Mouse (Mus musculus) adipocyte (in vitro differentiated cells): ENCODE data around the gene Cadm1.

ENCODE experiments used
- DNase-seq: peaks from one replicate; pipeline ENCODE4 v3.0.0-alpha.2; 2016; ENCODE audit warnings: low spot score

The Cadm1 gene

DNA sequence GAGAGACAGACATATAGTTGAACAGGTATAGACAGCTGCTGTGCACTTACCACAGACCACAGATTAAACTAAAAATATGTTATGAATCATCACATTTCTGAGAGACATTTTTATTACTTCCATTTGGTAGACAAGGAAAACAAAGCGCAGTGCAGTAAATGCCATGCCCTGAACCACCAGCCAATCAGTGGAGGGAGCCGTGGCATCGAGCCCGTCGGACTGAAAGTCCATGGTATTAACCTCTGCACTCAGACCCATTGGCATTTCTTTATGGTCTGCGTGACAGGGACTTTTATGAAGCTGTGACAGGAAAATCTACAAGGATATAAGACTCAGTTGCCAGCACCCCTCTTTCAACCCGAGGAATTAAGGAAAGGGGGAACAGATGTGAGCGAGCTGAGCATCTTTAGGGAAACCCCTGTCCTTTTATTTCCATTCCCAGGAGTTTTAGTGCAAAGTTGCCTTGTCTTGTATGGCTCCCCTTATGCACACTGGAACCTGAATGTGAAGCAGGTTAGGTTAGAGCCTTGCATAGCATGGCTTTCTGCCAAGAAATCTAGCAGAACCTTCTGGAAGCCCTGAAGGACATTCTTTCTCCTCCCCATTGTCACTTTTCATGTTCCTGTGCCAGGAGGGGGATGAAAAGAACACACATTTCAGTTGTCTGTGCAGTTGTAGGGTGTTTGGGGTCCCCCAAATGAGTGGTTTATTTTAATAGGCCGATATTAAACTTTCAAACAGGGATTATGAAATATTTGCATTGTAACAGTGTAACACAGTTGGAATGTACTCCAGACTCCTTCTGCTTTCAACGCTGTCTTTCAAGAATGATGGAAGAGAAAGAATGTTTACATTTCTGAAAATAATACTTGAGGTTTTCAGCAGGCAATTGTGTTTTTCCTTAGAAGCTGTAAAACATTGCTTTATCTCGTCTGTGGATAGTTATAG is 145.1 kb downstream of the Cadm1 start:
- no peak for DNase-seq

- no peak for DNase-seq
These were observed 156.9 kb downstream of the Cadm1 start for GRCm38 (mm10) chr9:47686881-47687280.

DNA sequence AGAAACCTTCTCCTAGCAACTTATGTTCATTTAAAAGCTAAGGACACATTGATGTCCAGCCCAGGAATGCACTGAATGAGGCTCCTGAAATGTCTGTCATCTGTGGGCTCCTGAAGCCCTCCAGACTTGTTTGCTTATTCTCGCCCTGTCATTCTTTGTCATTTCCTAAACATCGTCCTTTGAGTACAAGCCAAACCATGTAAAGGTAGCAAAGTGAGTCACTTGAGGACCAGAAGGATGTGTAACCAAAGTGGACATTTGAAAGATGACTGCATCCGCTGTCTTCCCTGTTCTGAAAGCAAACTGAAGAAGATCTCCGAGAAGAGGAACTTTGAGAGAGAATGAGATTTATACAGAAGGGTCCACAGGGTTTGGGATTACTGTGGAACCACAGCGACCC is 157.6 kb downstream of the Cadm1 start:
- DNase-seq = no peak

DNA sequence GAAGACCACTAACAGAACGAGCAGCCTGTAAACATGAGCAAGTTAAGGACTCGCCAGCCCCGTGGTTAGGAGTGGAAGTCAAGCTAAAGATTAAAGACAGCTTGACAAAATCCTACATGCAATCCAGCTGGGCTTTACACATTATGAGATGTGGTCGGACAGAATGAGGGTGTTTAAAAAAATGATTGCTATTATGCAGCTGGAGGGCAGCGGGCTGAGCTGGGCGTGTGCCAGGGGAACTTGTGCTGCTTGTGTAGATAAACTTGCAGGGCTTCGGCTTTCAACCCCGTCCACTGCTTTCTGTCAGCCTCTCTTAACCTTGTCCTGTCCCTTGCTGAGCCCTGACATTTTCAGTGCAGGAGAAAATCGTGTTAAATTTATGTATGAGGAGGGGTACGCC is 158.3 kb downstream of the Cadm1 start:
- no peak for DNase-seq

DNA sequence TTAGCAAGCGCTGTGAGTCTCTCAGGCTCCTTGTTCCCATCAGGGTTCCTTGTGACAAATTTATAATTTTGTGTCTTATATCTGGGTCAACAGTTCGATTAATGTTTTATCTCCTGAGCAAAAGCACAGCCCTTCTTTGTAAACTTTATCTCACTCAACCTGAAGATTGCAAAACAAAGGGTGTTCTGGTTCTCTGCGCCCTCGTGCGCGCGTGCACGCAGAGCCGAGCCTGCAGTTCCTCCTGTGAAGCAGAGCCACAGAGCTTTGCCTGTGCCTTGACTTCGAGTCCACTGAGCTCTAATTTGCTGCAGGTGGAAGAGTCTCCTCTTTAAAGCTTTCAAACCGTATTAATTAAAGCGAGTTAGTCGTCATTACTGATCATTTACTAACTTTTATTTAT is 162.9 kb downstream of the Cadm1 start:
- no peak for DNase-seq

DNA sequence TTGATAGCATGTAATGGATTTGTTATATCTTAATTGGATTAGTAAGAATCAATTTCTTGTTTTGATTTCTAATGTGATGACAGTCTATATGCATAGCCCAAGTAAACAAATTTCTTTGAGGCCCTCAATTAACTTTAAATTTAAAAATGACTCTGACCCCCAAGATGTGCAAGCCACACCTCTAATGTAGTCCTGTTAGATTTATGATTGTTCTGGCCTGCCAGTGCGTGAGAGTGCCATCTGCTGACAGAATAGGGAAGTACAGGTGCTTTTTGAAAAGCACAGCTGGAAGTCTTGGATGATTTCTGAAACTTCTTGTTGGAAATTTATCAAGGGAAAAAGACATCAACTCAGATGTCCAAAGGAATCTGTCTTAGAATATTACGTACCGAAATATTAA is 169.1 kb downstream of the Cadm1 start:
- peak; percentile 61 for DNase-seq

GRCm38 (mm10) chr9:47700021-47700420 is 170.0 kb downstream of the Cadm1 start:
- no peak for DNase-seq

- no peak for DNase-seq
These were observed 173.3 kb downstream of the Cadm1 start for GRCm38 (mm10) chr9:47703026-47703876.

GRCm38 (mm10) chr9:47706341-47706740 is 176.4 kb downstream of the Cadm1 start:
- no peak for DNase-seq

DNA sequence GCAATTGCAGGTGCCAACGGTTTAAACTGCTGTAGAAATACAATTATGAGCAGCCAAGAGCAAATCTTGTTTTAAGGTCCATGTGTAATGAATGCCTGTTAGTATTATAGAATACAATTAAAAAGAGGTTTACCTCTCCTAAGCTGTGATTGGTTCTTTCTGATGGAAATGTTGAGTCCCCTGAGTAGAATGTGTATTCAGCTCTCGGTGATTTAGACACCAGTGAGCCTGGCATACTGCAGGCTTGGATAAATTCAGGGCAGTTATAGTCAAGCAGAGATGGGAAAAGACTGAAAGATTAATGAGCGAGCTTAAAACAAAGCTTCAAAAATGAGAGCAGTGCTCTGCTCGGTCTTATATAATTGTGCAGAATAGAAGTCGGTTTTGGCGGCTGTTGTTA is 177.4 kb downstream of the Cadm1 start:
- DNase-seq = no peak

GRCm38 (mm10) chr9:47708299-47708698 is 178.3 kb downstream of the Cadm1 start:
- peak; percentile 32 for DNase-seq

- no peak for DNase-seq
These were observed 181.0 kb downstream of the Cadm1 start for GRCm38 (mm10) chr9:47710946-47711345.

DNA sequence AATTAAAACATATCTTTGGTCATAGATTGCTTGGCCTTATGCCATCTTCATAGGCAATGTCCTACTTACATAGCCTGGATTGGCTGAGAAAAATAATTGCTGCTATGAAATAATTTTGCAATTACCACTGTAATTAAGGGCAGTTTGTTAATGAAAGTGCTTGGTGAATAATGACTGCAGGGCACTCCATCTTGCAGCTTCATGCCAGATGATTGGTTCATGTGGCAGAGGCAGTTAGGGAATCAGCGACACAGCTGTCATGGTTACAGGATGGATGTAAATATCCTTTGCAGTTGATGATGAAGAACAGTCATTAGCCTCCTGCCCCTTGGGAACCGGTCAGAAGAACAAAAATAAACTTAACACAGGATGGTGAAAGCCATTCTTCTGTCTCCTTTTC is 184.6 kb downstream of the Cadm1 start:
- DNase-seq = no peak

DNA sequence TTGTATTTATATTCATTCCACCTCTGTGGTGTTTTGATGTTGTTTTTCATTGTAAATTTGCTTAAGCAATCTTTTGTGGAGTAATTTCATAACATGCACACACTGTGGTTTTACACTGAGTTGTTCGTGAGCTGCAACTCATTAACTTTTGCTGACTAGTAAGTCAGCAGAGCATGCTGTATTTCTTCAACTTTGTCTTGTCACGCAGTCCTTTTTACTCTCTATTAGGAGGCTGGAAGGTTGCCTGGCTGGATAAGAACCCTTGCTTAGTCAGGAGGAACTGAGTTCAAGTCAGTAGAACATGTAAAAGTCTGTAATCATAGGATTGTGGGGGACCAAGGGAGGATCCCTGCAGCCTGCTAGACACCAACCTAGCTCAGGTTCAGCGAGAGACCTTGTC is 185.4 kb downstream of the Cadm1 start:
- DNase-seq = no peak

DNA sequence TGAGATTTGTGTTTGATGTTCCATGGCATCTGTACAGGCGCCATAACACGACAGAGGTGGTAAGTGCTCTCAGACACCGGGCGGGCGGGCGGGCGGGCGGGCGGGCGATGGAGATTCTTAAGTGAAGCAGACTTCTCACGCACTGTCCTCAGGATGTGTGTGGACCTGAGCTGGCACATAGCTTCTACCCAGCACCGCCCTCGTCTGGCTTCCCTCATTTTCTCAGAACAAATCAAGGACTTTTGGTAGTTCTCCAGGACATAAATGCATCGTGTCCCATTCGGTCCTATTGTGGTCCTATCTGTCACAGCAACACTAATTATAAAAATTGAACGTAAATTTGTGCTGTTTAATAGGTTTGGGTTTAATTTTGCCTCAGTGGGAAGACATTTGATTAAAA is 186.9 kb downstream of the Cadm1 start:
- no peak for DNase-seq

DNA sequence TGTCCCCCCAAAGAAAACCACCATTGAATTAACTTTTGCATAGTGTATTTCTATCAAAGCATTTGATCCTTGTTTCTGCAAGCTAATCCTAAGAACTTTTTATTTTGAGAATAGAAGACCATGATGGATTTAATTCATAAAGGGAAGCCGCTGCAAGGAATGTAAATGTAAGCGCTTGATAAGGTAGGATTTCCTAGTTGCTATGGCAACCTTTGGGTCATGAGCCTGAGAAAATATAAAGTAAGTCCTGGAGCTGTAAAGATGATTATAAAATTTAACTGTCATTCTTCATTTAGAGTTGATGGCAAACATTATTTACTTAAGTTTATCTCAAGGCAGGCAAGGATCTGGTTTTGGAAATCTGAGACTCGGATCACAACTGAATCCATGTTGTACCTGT is 197.6 kb downstream of the Cadm1 start:
- no peak for DNase-seq

- no peak for DNase-seq
These were observed 198.9 kb downstream of the Cadm1 start for GRCm38 (mm10) chr9:47728852-47729251.

- DNase-seq = no peak
These were observed 200.3 kb downstream of the Cadm1 start for GRCm38 (mm10) chr9:47730247-47730646.

DNA sequence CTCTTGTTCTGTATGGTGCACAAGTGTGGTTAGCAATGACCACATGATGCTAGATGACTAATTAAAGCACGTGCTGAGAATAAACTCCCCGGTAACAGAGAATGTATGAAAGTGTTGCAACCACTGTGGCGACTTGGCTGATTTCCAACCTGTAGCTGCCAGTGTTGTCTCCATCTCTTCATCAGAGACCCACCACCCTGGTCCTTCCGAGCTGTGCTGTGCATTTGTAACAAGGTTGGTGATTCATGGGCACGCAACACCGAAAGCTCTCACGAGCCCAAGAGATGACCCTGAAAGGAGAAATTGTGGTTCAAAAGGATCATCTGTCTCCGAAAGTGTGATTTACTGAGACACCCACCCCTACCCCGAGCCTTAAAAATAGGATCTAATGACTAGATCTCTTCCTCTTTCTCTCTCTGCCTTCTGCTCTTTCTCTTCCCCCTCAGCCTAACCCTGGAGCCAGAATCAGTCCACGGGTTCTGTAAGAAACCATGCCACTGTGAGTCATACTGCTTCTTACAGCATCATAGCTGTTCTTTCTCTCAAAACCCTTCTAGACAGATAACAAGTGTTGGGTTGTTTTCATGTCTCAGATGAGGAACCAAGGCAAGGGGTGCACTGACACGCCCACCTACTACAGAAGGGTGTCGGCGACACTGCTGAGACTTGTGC is 203.9 kb downstream of the Cadm1 start:
- no peak for DNase-seq

- DNase-seq = no peak
These were observed 204.9 kb downstream of the Cadm1 start for GRCm38 (mm10) chr9:47734905-47735304.

- DNase-seq = no peak
These were observed 208.8 kb downstream of the Cadm1 start for GRCm38 (mm10) chr9:47738799-47739198.

DNA sequence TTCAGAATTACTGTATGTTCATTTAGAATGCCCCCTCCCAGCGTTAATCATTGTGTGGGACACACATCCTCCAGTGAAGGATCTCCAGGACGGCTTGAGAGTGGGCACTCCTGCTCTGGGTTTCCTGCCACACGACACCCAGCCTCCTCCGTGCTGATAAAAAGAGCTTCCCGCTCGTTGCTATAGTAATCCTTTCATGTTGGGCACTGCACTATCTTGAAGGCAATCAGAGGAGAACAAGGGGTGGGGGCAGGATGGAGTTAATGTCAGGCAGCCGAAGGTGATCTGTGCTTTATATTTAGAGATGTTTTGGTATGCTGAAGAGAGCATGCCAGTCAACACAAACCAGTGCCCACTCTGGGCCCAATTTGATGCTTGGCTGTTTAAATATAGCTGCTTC is 209.3 kb downstream of the Cadm1 start:
- DNase-seq = no peak

DNA sequence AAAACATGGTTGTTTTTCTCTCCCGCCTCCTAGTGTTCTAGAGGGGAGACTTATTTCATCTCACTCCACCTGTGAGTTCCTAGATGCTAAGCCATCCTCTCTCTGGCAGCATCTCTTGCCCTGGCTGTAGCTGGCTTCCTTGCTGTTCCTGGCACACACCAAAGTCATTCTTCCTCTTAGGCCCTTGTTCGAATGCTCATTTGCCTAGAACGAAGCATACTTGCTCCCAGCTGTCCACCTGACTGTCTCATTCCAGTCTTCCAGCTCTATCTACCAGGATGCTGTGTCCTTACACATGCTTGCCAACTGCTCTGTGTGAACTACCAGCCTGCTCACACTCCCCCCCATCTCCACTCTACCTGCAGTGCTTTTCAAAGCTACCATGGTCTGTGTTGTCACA is 211.8 kb downstream of the Cadm1 start:
- no peak for DNase-seq
